Mouse (Mus musculus) thymus, postnatal 25 days (tissue): ENCODE data around the gene Rtn4.
"Not testable (repeated sequence)": the region's sequence is repeated elsewhere in the genome, so short reads cannot be mapped to it uniquely, and the experiment has no call there.

Experiments used
- DNase-seq: peaks from one replicate; pipeline ENCODE4 v3.0.0; 2022

Rtn4 gene

GRCm38 (mm10) chr11:29714789-29715188 is 22.0 kb downstream of the Rtn4 start:
- no peak for DNase-seq

GRCm38 (mm10) chr11:29715499-29715898 is 22.8 kb downstream of the Rtn4 start:
- DNase-seq = no peak

- no peak for DNase-seq
Observed at GRCm38 (mm10) chr11:29718541-29718940, 25.8 kb downstream of the Rtn4 start.

GRCm38 (mm10) chr11:29719597-29719996 is 26.9 kb downstream of the Rtn4 start:
- DNase-seq = no peak

- no peak for DNase-seq
Observed at GRCm38 (mm10) chr11:29724213-29724612, 31.5 kb downstream of the Rtn4 start.

GRCm38 (mm10) chr11:29725167-29725566 is 32.4 kb downstream of the Rtn4 start:
- DNase-seq = no peak

GRCm38 (mm10) chr11:29725610-29726009 is 32.9 kb downstream of the Rtn4 start:
- no peak for DNase-seq

- DNase-seq = no peak
Observed at GRCm38 (mm10) chr11:29727901-29728300, 35.2 kb downstream of the Rtn4 start.

- DNase-seq = no peak
Observed at GRCm38 (mm10) chr11:29739752-29740151, 47.0 kb downstream of the Rtn4 start.

- no peak for DNase-seq
Observed at GRCm38 (mm10) chr11:29744760-29745430, 52.1 kb downstream of the Rtn4 start.

- no peak for DNase-seq
Observed at GRCm38 (mm10) chr11:29745513-29745912, 52.8 kb downstream of the Rtn4 start.

GRCm38 (mm10) chr11:29746203-29746602 is 53.5 kb downstream of the Rtn4 start:
- DNase-seq = no peak

- DNase-seq = no peak
Observed at GRCm38 (mm10) chr11:29747365-29747764, 54.6 kb downstream of the Rtn4 start.

- DNase-seq = no peak
Observed at GRCm38 (mm10) chr11:29747881-29748280, 55.1 kb downstream of the Rtn4 start.

- no peak for DNase-seq
Observed at GRCm38 (mm10) chr11:29748750-29749467, 56.2 kb downstream of the Rtn4 start.

- DNase-seq = no peak
Observed at GRCm38 (mm10) chr11:29749468-29749829, 56.7 kb downstream of the Rtn4 start.

GRCm38 (mm10) chr11:29751013-29751412 is 58.3 kb downstream of the Rtn4 start:
- no peak for DNase-seq

- no peak for DNase-seq
Observed at GRCm38 (mm10) chr11:29751648-29752611, 59.2 kb downstream of the Rtn4 start.

GRCm38 (mm10) chr11:29756007-29756406 is 63.3 kb downstream of the Rtn4 start:
- DNase-seq = not testable (repeated sequence)

- DNase-seq = no peak
Observed at GRCm38 (mm10) chr11:29758617-29759016, 65.9 kb downstream of the Rtn4 start.

GRCm38 (mm10) chr11:29761387-29761786 is 68.6 kb downstream of the Rtn4 start:
- no peak for DNase-seq

GRCm38 (mm10) chr11:29762768-29763167 is 70.0 kb downstream of the Rtn4 start:
- no peak for DNase-seq

GRCm38 (mm10) chr11:29765063-29765462 is 72.3 kb downstream of the Rtn4 start:
- no peak for DNase-seq
